Mouse (Mus musculus) right cerebral cortex, postnatal 36 days (tissue): ENCODE measurements at regions not wholly inside any gene's neighbourhood (a gene's known extent, or its start where the extent isn't known, plus 50 kb on each side); places are given as distances from the start of the nearest gene placed in this dataset.

Experiments used
- DNase-seq, 2 experiments: peaks; one replicate each; pipeline ENCODE4 v3.0.0; 2022; ENCODE audit warnings: low spot score in 2 of 2, mixed read lengths in 1 of 2

- peak; percentile 48 to 54 for DNase-seq
These were observed 62.0 kb upstream of the Egflam start for GRCm38 (mm10) chr15:7459992-7460820.

- no peak for DNase-seq
These were observed 64.4 kb upstream of the Egflam start for GRCm38 (mm10) chr15:7462549-7462948.

- DNase-seq: no peak
These were observed 65.5 kb upstream of the Egflam start for GRCm38 (mm10) chr15:7463444-7464350.

GRCm38 (mm10) chr15:7480211-7480610 lies 82.0 kb upstream of the Egflam start:
- DNase-seq: no peak

GRCm38 (mm10) chr15:7480792-7481210 lies 82.6 kb upstream of the Egflam start:
- DNase-seq: no peak

- no peak for DNase-seq
These were observed 85.5 kb upstream of the Egflam start for GRCm38 (mm10) chr15:7483686-7484085.

GRCm38 (mm10) chr15:7491091-7491490 lies 92.9 kb upstream of the Egflam start:
- DNase-seq: no peak

- no peak for DNase-seq
These were observed 95.0 kb upstream of the Egflam start for GRCm38 (mm10) chr15:7493126-7493669.

- DNase-seq: no peak
These were observed 99.7 kb upstream of the Egflam start for GRCm38 (mm10) chr15:7497852-7498251.

- no peak for DNase-seq
These were observed 110.3 kb upstream of the Egflam start for GRCm38 (mm10) chr15:7508535-7508934.

- no peak for DNase-seq
These were observed 116.6 kb upstream of the Egflam start for GRCm38 (mm10) chr15:7514743-7515273.

GRCm38 (mm10) chr15:7521611-7522010 lies 123.4 kb upstream of the Egflam start:
- no peak for DNase-seq

GRCm38 (mm10) chr15:7522902-7523786 lies 124.9 kb upstream of the Egflam start:
- DNase-seq: no peak

GRCm38 (mm10) chr15:7530959-7531588 lies 132.9 kb upstream of the Egflam start:
- DNase-seq: no peak

GRCm38 (mm10) chr15:7537858-7538257 lies 139.7 kb upstream of the Egflam start:
- DNase-seq: no peak

- no peak for DNase-seq
These were observed 155.1 kb upstream of the Egflam start for GRCm38 (mm10) chr15:7553190-7553895.

- no peak for DNase-seq
These were observed 156.2 kb upstream of the Egflam start for GRCm38 (mm10) chr15:7554433-7554832.

- no peak for DNase-seq
These were observed 165.1 kb upstream of the Egflam start for GRCm38 (mm10) chr15:7563279-7563678.

- DNase-seq: peak in 1 of 2 experiments; percentile 5
These were observed 165.5 kb upstream of the Egflam start for GRCm38 (mm10) chr15:7563726-7564125.

- DNase-seq: no peak
These were observed 174.0 kb upstream of the Egflam start for GRCm38 (mm10) chr15:7572221-7572620.
